Mouse (Mus musculus) 3134 (cell line): ENCODE data around the gene Rhoa.

Source experiments
- DNase-seq: peaks from one replicate; pipeline ENCODE4 v3.0.0-alpha.2; 2011; ENCODE audit warnings: low spot score; ENCODE audit not compliant: insufficient read length; ENCODE audit errors: extremely low read depth

Gene Rhoa

GRCm38 (mm10) chr9:108339886-108340257, 33.9 kb downstream of the Rhoa start:
- no peak for DNase-seq

- no peak for DNase-seq
Measured at GRCm38 (mm10) chr9:108340258-108341138, 34.6 kb downstream of the Rhoa start.

GRCm38 (mm10) chr9:108341139-108341475, 35.2 kb downstream of the Rhoa start:
- no peak for DNase-seq

GRCm38 (mm10) chr9:108341801-108342200, 35.9 kb downstream of the Rhoa start:
- DNase-seq = peak; percentile 48

- no peak for DNase-seq
Measured at GRCm38 (mm10) chr9:108342301-108342831, 36.4 kb downstream of the Rhoa start.

GRCm38 (mm10) chr9:108343331-108343730, 37.4 kb downstream of the Rhoa start:
- no peak for DNase-seq

GRCm38 (mm10) chr9:108343835-108344234, 37.9 kb downstream of the Rhoa start:
- no peak for DNase-seq

- DNase-seq = no peak
Measured at GRCm38 (mm10) chr9:108344471-108344870, 38.5 kb downstream of the Rhoa start.

GRCm38 (mm10) chr9:108347024-108347423, 41.1 kb downstream of the Rhoa start:
- no peak for DNase-seq

- peak; percentile 93 for DNase-seq
Measured at GRCm38 (mm10) chr9:108347540-108348289, 41.8 kb downstream of the Rhoa start, which contains the start of gene Usp4. Gene Usp4 (plus strand): TSS chr9:108347853.

- no peak for DNase-seq
Measured at GRCm38 (mm10) chr9:108348290-108348680, 42.4 kb downstream of the Rhoa start.

GRCm38 (mm10) chr9:108349727-108350126, 43.8 kb downstream of the Rhoa start:
- DNase-seq = no peak

GRCm38 (mm10) chr9:108378234-108378633, 72.3 kb downstream of the Rhoa start:
- DNase-seq = no peak

- DNase-seq = no peak
Measured at GRCm38 (mm10) chr9:108378736-108379135, 72.8 kb downstream of the Rhoa start.

- no peak for DNase-seq
Measured at GRCm38 (mm10) chr9:108379294-108379693, 73.4 kb downstream of the Rhoa start.

GRCm38 (mm10) chr9:108381382-108381781, 75.5 kb downstream of the Rhoa start:
- no peak for DNase-seq

GRCm38 (mm10) chr9:108385006-108385405, 79.1 kb downstream of the Rhoa start:
- DNase-seq = no peak

- no peak for DNase-seq
Measured at GRCm38 (mm10) chr9:108386816-108387215, 80.9 kb downstream of the Rhoa start.
